Mouse (Mus musculus): ENCODE data around the gene Smcp. TPM values are rescaled to one million over a fixed set of nuclear protein-coding genes. Genes with fewer than 3 reads are reported as not detected.

Smcp gene
- 3.3 and 3.5 TPM in 2 replicates for polyA plus RNA-seq (2012; rRNA removed)

GRCm38 (mm10) chr3:92588858-92589257 is at the start of gene Smcp:
Gene Smcp (minus strand): TSS chr3:92588997.
- H3K36me3 ChIP-seq (ENCODE audit: control insufficient read depth, insufficient read depth, low read length) = no peaks in the 10 kb centered on the region
- peak; percentile 76 for DNase-seq
- H3K27me3 ChIP-seq (replicated peaks; ENCODE audit: control insufficient read depth, insufficient read depth, low read length) = no peaks in the 10 kb centered on the region
- TF ChIP-seq POLR2A (IDR thresholded peaks at IDR 0.05; ENCODE audit: low read depth, low read length) (no peak), CTCF (conservative IDR thresholded peaks at IDR 0.05; ENCODE audit: insufficient read depth, insufficient read length, low read depth, low read length) (no peak)
- 40% methylated on average over 1 of the region's 1 CpGs for WGBS
- peak within 1 kb of the TSS; percentile 30 for H3K27ac ChIP-seq (ENCODE audit: insufficient read depth, low read depth, low read length)
- H3K4me1 ChIP-seq (ENCODE audit: control insufficient read depth, insufficient read depth, low read length) = no peaks in the 10 kb centered on the region
- no peak within 1 kb of the TSS for H3K4me3 ChIP-seq (ENCODE audit: insufficient read depth, low read depth, low read length)

- Histone ChIP-seq H3K4me1 (ENCODE audit: control insufficient read depth, insufficient read depth, low read length) (no peaks in the 10 kb centered on the region; the same call in 1 of the 2 replicates), H3K27ac (ENCODE audit: insufficient read depth, low read depth, low read length) (0 out of 2 replicates have a peak overlapping the region, but pooled peaks have one; percentile 11), H3K4me3 (ENCODE audit: insufficient read depth, low read depth, low read length) (no peak overlapping the region), H3K27me3 (replicated peaks; ENCODE audit: control insufficient read depth, insufficient read depth, low read length) (no peaks in the 10 kb centered on the region), H3K36me3 (ENCODE audit: control insufficient read depth, insufficient read depth, low read length) (no peaks in the 10 kb centered on the region)
- no peak for DNase-seq
- TF ChIP-seq CTCF (conservative IDR thresholded peaks at IDR 0.05; ENCODE audit: insufficient read depth, insufficient read length, low read depth, low read length) (no peak), POLR2A (IDR thresholded peaks at IDR 0.05; ENCODE audit: low read depth, low read length) (no peak)
- 34% methylated on average over 3 of the region's 3 CpGs for WGBS
These were observed 49.8 kb upstream of the Smcp start for GRCm38 (mm10) chr3:92638653-92638991.

- TF ChIP-seq CTCF (conservative IDR thresholded peaks at IDR 0.05; ENCODE audit: insufficient read depth, insufficient read length, low read depth, low read length) (no peak), POLR2A (IDR thresholded peaks at IDR 0.05; ENCODE audit: low read depth, low read length) (no peak)
- H3K27ac ChIP-seq (ENCODE audit: insufficient read depth, low read depth, low read length) = peak overlapping the region; percentile 39
- no peaks in the 10 kb centered on the region; the same call in 1 of the 2 replicates for H3K4me1 ChIP-seq (ENCODE audit: control insufficient read depth, insufficient read depth, low read length)
- WGBS = 17% methylated on average over 1 of the region's 1 CpGs
- no peaks in the 10 kb centered on the region for H3K36me3 ChIP-seq (ENCODE audit: control insufficient read depth, insufficient read depth, low read length)
- DNase-seq = peak; percentile 86
- H3K4me3 ChIP-seq (ENCODE audit: insufficient read depth, low read depth, low read length) = no peak overlapping the region
- no peaks in the 10 kb centered on the region for H3K27me3 ChIP-seq (replicated peaks; ENCODE audit: control insufficient read depth, insufficient read depth, low read length)
These were observed 49.2 kb upstream of the Smcp start for GRCm38 (mm10) chr3:92637745-92638652.

GRCm38 (mm10) chr3:92621560-92621959 is 32.8 kb upstream of the Smcp start, which contains the start of gene Lce6a:
Gene Lce6a (minus strand): TSS chr3:92621660.
- DNase-seq = no peak
- WGBS = 69% methylated on average over 2 of the region's 2 CpGs
- Histone ChIP-seq H3K36me3 (ENCODE audit: control insufficient read depth, insufficient read depth, low read length) (no peaks in the 10 kb centered on the region), H3K27me3 (replicated peaks; ENCODE audit: control insufficient read depth, insufficient read depth, low read length) (no peaks in the 10 kb centered on the region), H3K27ac (ENCODE audit: insufficient read depth, low read depth, low read length) (no peak within 1 kb of the TSS), H3K4me1 (ENCODE audit: control insufficient read depth, insufficient read depth, low read length) (no peaks in the 10 kb centered on the region), H3K4me3 (ENCODE audit: insufficient read depth, low read depth, low read length) (no peak within 1 kb of the TSS)
- TF ChIP-seq POLR2A (IDR thresholded peaks at IDR 0.05; ENCODE audit: low read depth, low read length) = no peak
- TF ChIP-seq CTCF (conservative IDR thresholded peaks at IDR 0.05; ENCODE audit: insufficient read depth, insufficient read length, low read depth, low read length) = no peak

GRCm38 (mm10) chr3:92609804-92610203 is 21.0 kb upstream of the Smcp start:
- H3K36me3 ChIP-seq (ENCODE audit: control insufficient read depth, insufficient read depth, low read length) = no peaks in the 10 kb centered on the region
- TF ChIP-seq POLR2A (IDR thresholded peaks at IDR 0.05; ENCODE audit: low read depth, low read length) (no peak), CTCF (conservative IDR thresholded peaks at IDR 0.05; ENCODE audit: insufficient read depth, insufficient read length, low read depth, low read length) (no peak)
- no peaks in the 10 kb centered on the region for H3K4me1 ChIP-seq (ENCODE audit: control insufficient read depth, insufficient read depth, low read length)
- WGBS = 51% methylated on average over 1 of the region's 1 CpGs
- no peak for DNase-seq
- H3K4me3 ChIP-seq (ENCODE audit: insufficient read depth, low read depth, low read length) = no peak overlapping the region
- no peaks in the 10 kb centered on the region for H3K27me3 ChIP-seq (replicated peaks; ENCODE audit: control insufficient read depth, insufficient read depth, low read length)
- H3K27ac ChIP-seq (ENCODE audit: insufficient read depth, low read depth, low read length) = no peak overlapping the region

DNA sequence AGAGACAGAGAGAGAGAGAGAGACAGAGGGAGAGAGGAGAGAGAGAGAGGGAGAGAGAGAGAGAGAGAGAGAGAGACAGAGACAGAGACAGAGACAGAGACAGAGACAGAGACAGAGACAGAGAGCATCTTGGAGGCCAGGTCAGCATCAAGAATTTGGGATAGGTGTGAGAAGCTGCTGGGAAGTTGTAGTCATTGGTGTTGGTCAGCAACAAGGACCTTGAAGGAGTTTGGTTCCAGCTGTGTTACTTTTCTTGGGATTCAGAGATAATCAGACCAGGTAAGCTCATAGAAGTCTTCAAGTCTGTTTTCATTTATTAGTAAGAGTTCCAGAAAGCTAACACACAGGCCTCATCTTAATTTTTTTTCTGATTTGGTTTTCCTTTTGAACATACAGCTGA is 18.6 kb upstream of the Smcp start, which contains the start of gene 2210017I01Rik:
Gene 2210017I01Rik, minus strand, starts transcription at position 101 of the 400 bp plus-strand sequence.
- no peak for TF ChIP-seq POLR2A (IDR thresholded peaks at IDR 0.05; ENCODE audit: low read depth, low read length)
- no peak for TF ChIP-seq CTCF (conservative IDR thresholded peaks at IDR 0.05; ENCODE audit: insufficient read depth, insufficient read length, low read depth, low read length)

DNA sequence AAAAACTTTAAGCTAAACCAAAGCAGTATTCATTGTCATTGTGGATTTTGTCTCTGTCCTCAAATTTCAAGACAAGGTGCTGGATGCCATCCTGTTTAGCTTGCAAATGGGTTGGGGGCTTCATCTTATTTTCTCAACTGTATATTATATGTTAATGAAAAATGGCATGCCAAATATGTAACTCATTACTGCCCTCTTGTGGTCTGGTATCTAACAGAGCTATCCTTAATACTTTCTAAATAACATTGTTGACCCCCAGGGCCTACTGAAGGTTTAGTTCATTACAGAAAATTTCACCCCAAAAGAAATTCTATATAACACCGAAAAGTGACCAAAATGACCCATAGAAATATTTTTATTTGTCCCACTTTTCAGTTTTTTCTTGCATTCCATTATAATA is 13.4 kb upstream of the Smcp start:
- H3K4me1 ChIP-seq (ENCODE audit: control insufficient read depth, insufficient read depth, low read length) = no peaks in the 10 kb centered on the region
- 38% methylated on average over 1 of the region's 1 CpGs for WGBS
- no peaks in the 10 kb centered on the region for H3K36me3 ChIP-seq (ENCODE audit: control insufficient read depth, insufficient read depth, low read length)
- no peak overlapping the region for H3K27ac ChIP-seq (ENCODE audit: insufficient read depth, low read depth, low read length)
- no peaks in the 10 kb centered on the region for H3K27me3 ChIP-seq (replicated peaks; ENCODE audit: control insufficient read depth, insufficient read depth, low read length)
- no peak for TF ChIP-seq CTCF (conservative IDR thresholded peaks at IDR 0.05; ENCODE audit: insufficient read depth, insufficient read length, low read depth, low read length)
- no peak for TF ChIP-seq POLR2A (IDR thresholded peaks at IDR 0.05; ENCODE audit: low read depth, low read length)
- peak; percentile 16 for DNase-seq
- H3K4me3 ChIP-seq (ENCODE audit: insufficient read depth, low read depth, low read length) = no peak overlapping the region

More for the DNA sequence above, 18.6 kb upstream of the Smcp start, which contains the start of gene 2210017I01Rik:
- no peak for DNase-seq
- no peak within 1 kb of the TSS for H3K4me3 ChIP-seq (ENCODE audit: insufficient read depth, low read depth, low read length)
- no peaks in the 10 kb centered on the region for H3K4me1 ChIP-seq (ENCODE audit: control insufficient read depth, insufficient read depth, low read length)
- no peak within 1 kb of the TSS for H3K27ac ChIP-seq (ENCODE audit: insufficient read depth, low read depth, low read length)
- no peaks in the 10 kb centered on the region for H3K36me3 ChIP-seq (ENCODE audit: control insufficient read depth, insufficient read depth, low read length)
- H3K27me3 ChIP-seq (replicated peaks; ENCODE audit: control insufficient read depth, insufficient read depth, low read length) = no peaks in the 10 kb centered on the region
